Mouse (Mus musculus) testis, adult 2 months (tissue): ENCODE measurements around the gene Hdac9.

ENCODE experiments used
- CTCF ChIP-seq: fragments of 200-500 bp; IDR thresholded peaks from 2 replicates; pipeline ENCODE4 v1.5.1; 2012; ENCODE audit warnings: low read depth, mild to moderate bottlenecking, inconsistent platforms, low read length, moderate library complexity; ENCODE audit not compliant: control insufficient read depth, insufficient read depth, insufficient replicate concordance
- POLR2A ChIP-seq: fragments of 200-500 bp; IDR thresholded peaks from 2 replicates; pipeline ENCODE4 v1.6.1; 2012; ENCODE audit warnings: low read depth, mild to moderate bottlenecking, inconsistent platforms, low read length, moderate library complexity; ENCODE audit not compliant: control insufficient read depth

GRCm38 (mm10) chr12:34714266-34714939, 202.5 kb downstream of the Hdac9 start:
- TF ChIP-seq CTCF (no peak), POLR2A (no peak)
